Mouse (Mus musculus): Measurements from ENCODE around the gene Nsun2. TPM values are rescaled to one million over a fixed set of nuclear protein-coding genes. Genes with fewer than 3 reads are reported as not detected.

The Nsun2 gene
- polyA plus RNA-seq, 1 experiment from 2014 or later, result 87.3 TPM

DNA sequence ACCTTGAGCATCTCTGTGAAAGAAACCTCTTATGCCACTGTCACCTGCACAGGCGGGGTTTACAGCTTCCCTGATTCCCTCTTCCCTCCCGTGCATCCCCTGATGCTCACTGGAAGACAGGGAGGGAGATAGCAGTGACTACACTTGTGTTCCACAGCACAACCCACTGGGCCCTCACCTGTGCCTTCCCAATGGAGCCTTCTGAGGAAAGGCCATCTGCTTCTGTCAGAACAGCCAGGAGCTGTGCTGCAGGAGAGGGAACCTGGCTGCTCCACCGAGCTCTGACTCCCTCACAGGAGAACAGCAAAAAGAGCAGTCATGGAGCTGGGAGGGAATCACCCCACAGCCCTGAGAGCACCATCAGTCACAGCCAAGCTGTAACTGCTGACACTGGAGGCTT lies 3.4 kb upstream of the Nsun2 start:
- Histone ChIP-seq H3K4me2 (replicated peaks) (no peak overlapping the region), H3K27me3 (no peaks in the 10 kb centered on the region), H3K9me3 (no peaks in the 10 kb centered on the region), H3K4me3 (no peak overlapping the region), H3K4me1 (peaks cover 71% of the 10 kb centered on the region), H3K9ac (replicated peaks) (no peak overlapping the region), H3K27ac (replicated peaks) (no peak overlapping the region), H3K36me3 (no peaks in the 10 kb centered on the region)
- whole genome bisulfite sequencing, result 68% methylated on average over 3 of the region's 3 CpGs
- no peak for ATAC-seq (replicated peaks)

DNA sequence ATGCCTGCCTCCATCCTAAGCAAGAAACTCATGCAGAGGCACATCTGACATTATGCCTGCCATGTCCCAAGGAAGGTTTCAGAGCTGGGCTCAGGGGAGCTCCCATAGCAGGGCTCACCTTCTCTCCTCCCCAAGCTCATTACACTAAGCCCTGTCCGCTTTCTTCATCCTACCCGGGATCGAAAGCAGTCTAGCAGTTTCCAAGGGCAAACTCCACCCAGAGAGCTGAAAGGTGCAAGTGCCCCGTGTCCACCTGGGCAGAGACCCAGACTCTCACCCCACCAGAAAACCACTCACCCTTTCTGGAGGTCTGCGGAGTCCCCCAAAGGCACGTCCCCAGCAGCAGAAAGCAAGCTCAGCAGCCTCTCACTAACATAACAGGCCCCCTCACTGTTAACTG lies 2.6 kb upstream of the Nsun2 start:
- no peak for ATAC-seq (replicated peaks)
- peak overlapping the region; percentile 10; the same call in 1 of the 2 replicates for H3K9ac ChIP-seq (replicated peaks)
- peak overlapping the region; percentile 99 for H3K4me3 ChIP-seq
- no peaks in the 10 kb centered on the region for H3K36me3 ChIP-seq
- H3K27ac ChIP-seq (replicated peaks), result no peak overlapping the region
- no peaks in the 10 kb centered on the region for H3K9me3 ChIP-seq
- peak overlapping the region; percentile 86 for H3K4me2 ChIP-seq (replicated peaks)
- WGBS, result 77% methylated on average over 6 of the region's 6 CpGs
- no peaks in the 10 kb centered on the region for H3K27me3 ChIP-seq
- H3K4me1 ChIP-seq, result peaks cover 73% of the 10 kb centered on the region

DNA sequence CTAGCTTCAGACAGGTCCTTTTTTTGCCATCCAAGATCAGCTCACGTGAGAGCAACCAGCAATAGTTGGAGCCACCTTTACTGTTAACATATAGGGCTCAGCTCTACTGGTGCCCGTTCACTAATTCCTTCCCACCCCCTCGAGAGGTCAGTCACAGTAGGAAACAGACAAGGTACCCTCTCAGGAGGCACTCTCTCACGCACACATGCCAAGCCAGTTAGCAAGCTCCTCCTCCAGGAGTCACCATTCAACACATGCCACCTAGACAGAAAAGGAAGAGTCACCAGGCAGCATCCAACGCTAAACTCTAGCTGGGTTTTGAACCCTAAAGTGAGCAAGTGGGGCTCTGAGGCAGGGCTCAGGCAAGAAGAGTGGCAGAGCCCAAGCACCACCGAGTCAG lies 2.1 kb upstream of the Nsun2 start:
- WGBS, result 49% methylated on average over 6 of the region's 6 CpGs
- H3K27me3 ChIP-seq, result no peaks in the 10 kb centered on the region
- H3K4me3 ChIP-seq, result peak overlapping the region; percentile 99
- no peak overlapping the region for H3K27ac ChIP-seq (replicated peaks)
- ATAC-seq (replicated peaks), result no peak
- H3K4me2 ChIP-seq (replicated peaks), result peak overlapping the region; percentile 86
- 0 out of 2 replicates have a peak overlapping the region, but pooled peaks have one; percentile 10 for H3K9ac ChIP-seq (replicated peaks)
- H3K36me3 ChIP-seq, result no peaks in the 10 kb centered on the region
- no peaks in the 10 kb centered on the region for H3K9me3 ChIP-seq
- peaks cover 71% of the 10 kb centered on the region for H3K4me1 ChIP-seq

DNA sequence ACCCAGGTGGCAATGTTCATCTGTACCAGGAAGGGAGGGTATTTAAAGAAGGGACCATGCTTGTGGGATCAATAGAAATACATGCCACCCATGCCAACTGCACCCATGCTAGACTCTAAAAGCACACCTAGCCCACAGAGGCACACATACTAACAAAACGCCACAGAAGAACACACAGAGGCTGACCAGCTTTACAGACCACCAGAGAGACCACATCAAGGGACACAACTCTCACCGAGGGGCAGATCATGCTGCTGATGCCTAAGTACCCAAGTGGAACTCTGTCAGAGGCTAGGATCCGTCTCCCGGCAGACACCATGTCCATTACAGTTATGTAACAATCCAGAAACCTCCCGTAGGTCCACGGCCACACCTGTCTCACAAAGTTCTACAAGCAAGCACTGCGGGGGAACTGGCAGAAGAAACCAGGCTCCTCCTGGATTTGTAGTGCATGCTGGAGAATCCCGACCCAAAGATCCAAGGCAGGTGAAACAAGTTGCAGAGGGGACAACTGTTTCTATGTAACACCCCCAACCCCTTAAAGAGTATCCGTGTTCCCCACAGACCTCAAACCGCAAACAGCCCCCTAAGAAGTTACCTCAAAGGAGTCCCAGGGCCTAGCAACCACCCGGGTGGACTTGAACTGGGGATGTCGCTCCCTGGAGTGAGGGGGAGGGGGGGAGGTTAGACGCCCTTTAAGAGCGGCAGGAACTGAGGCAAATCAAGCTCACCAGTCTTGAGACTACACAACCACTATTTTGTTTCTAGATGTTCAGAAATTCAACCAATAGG lies 1.2 kb upstream of the Nsun2 start:
- Histone ChIP-seq H3K4me1 (peaks cover 63% of the 10 kb centered on the region), H3K4me2 (replicated peaks) (peak overlapping the region; percentile 86), H3K4me3 (peak overlapping the region; percentile 99), H3K27ac (replicated peaks) (no peak overlapping the region), H3K27me3 (no peaks in the 10 kb centered on the region), H3K36me3 (no peaks in the 10 kb centered on the region), H3K9me3 (no peaks in the 10 kb centered on the region), H3K9ac (replicated peaks) (peak overlapping the region; percentile 96)
- ATAC-seq (replicated peaks), result no peak
- 23% methylated on average over 14 of the region's 14 CpGs for WGBS

DNA sequence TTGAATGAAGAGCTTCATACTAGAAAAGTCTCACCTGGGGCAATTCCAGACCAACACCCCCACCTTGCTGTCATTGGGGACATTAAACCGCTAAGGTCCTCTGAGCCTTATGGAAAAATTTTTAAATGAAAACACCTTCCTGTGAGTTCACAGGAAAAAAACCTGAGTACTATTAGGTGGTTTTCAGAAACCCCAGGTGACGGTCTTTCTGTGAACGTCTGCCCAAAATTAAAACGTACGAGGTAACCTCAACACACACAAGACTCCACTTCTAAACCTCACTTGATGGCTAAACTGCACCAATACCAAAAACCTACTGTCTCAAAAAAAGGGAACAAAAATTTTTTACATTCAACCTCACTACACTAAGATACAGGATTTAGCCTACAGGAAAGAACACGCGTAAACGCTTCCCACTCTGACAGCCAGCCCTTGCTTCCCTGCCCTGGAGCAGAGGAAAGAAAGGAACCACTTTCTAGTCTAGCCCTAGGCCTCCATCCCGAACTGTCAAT lies 597 bp upstream of the Nsun2 start:
- Histone ChIP-seq H3K4me2 (replicated peaks) (peak overlapping the region; percentile 86), H3K27me3 (no peaks in the 10 kb centered on the region), H3K27ac (replicated peaks) (peak overlapping the region; percentile 96), H3K9me3 (no peaks in the 10 kb centered on the region), H3K36me3 (no peaks in the 10 kb centered on the region), H3K4me1 (peaks cover 57% of the 10 kb centered on the region), H3K4me3 (peak overlapping the region; percentile 99), H3K9ac (replicated peaks) (peak overlapping the region; percentile 96)
- WGBS, result 3% methylated on average over 9 of the region's 9 CpGs
- no peak for ATAC-seq (replicated peaks)

DNA sequence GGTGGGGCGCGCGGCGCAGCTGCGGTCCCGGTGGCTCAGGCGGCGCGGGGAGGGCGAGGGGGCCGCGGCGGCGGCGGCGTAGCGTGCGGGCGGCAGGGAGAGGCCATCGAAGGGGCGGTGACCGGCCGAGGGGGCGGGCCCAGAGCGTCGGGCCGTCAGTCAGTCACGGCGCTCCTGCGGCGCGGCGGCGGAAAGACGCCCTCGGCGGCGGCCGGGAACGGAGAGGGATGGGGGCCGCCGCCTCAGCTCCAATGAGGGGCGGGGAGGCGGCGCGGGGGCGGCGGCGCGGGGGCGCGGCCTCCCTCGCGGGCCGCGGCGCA lies 748 bp downstream of the Nsun2 start, which contains the start of gene Tent4a:
Gene Tent4a (minus strand): TSS at position 284 of the 320 bp plus-strand sequence.
- under 1% methylated on average over 40 of the region's 57 CpGs for WGBS

DNA sequence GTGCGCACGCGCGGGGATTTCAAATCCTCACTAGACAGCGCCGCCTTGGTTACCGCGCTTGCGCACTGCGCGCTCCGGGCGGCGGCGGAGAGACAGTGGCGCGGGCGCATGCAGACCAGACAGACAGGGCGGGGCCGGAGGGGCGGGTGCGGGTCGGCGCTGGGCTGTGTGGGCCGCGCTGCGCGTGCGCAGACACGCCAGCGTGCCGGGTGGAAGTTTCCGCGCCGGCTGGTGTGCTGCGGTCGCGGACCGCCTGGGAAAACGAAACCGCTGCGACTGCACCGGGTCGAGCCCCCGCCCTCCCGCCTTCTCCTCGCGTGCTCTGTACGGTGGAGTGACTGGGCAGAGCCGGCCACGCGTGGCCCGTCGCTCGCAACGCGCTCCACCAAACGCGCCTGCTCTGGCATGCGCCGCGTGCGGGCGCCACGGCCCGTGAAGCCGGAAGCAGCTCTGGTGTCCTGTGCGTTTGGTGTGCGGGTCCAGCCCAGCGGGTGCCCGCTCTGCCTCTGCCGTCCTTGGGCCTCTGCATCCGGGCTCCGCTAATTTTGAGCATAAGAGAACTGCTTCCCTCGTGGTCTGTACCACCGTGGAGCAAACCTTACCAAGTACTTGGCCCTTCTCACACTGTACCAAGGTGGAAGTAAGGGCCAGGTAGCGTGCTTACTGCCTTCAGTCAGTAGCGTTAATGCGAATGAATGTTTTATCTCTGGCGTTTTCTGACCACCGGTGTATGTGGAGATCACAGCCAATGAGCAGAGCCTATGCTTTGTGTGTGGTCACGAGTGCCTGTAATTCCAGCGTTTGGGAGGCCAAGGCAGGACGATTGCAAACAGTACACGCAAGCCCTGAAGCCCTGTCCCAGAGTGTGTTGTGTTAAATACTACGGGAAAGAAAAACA lies 1.4 kb downstream of the Nsun2 start:
- H3K9me3 ChIP-seq, result no peaks in the 10 kb centered on the region
- peak overlapping the region; percentile 96 for H3K9ac ChIP-seq (replicated peaks)
- ATAC-seq (replicated peaks), result peak; percentile 95
- no peaks in the 10 kb centered on the region for H3K27me3 ChIP-seq
- WGBS, result under 1% methylated on average over 80 of the region's 86 CpGs
- H3K27ac ChIP-seq (replicated peaks), result peak overlapping the region; percentile 96
- peak overlapping the region; percentile 69 for H3K4me2 ChIP-seq (replicated peaks)
- peak overlapping the region; percentile 99 for H3K4me3 ChIP-seq
- no peaks in the 10 kb centered on the region for H3K36me3 ChIP-seq
- H3K4me1 ChIP-seq, result peaks cover 42% of the 10 kb centered on the region

More for the DNA sequence above, 748 bp downstream of the Nsun2 start, which contains the start of gene Tent4a:
- ATAC-seq (replicated peaks), result peak; percentile 82; the same call in 1 of the 2 replicates
- no peaks in the 10 kb centered on the region for H3K36me3 ChIP-seq
- peak within 1 kb of the TSS; percentile 96 for H3K27ac ChIP-seq (replicated peaks)
- peak within 1 kb of the TSS; percentile 86 for H3K4me2 ChIP-seq (replicated peaks)
- no peaks in the 10 kb centered on the region for H3K27me3 ChIP-seq
- peaks cover 45% of the 10 kb centered on the region for H3K4me1 ChIP-seq
- no peaks in the 10 kb centered on the region for H3K9me3 ChIP-seq
- peak within 1 kb of the TSS; percentile 96 for H3K9ac ChIP-seq (replicated peaks)
- peak within 1 kb of the TSS; percentile 99 for H3K4me3 ChIP-seq

DNA sequence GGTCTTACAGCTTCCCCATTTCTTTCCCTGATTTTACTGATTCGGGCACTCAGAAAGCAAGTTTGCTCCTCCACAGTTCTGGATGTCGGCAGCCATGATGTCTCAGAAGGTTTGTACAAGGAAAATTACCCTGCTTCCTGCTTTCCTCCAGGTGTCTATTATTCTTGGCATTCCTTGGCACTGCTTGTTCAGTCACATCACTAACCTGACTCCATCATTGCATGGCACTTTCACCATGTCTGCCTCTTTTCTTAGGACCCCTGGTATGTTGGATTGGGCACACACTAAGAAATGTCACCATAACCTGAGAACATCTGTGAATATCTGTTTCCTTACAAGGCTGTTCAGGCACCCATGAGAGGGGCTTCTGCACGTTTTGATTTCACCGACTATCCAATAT lies 2.5 kb downstream of the Nsun2 start:
- H3K9me3 ChIP-seq, result no peaks in the 10 kb centered on the region
- 0 out of 2 replicates have a peak overlapping the region, but pooled peaks have one; percentile 99 for H3K4me3 ChIP-seq
- peaks cover 31% of the 10 kb centered on the region for H3K4me1 ChIP-seq
- H3K36me3 ChIP-seq, result no peaks in the 10 kb centered on the region
- H3K9ac ChIP-seq (replicated peaks), result peak overlapping the region; percentile 75; the same call in 1 of the 2 replicates
- no peak overlapping the region for H3K4me2 ChIP-seq (replicated peaks)
- H3K27ac ChIP-seq (replicated peaks), result no peak overlapping the region
- ATAC-seq (replicated peaks), result no peak
- 85% methylated on average over 4 of the region's 4 CpGs for WGBS
- no peaks in the 10 kb centered on the region for H3K27me3 ChIP-seq

DNA sequence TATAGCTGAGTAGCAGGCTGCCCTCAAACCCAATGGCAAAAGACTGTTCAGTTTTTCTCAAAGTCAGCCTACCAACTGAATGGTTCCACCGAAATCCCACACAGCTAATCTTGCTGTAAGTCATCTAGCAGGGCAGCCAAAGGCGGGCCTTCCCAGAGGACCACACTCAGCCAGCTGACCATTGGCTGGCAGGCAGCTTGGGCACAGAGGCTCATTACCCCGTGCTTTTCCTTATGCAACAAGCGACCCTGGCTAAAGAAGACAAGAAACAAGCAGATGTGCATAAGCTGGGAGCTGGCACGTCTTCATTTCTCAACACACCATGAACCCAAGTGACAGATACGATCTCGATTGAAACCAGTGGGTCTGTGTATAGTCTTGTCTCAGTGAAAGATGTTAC lies 3.8 kb downstream of the Nsun2 start:
- peaks cover 17% of the 10 kb centered on the region for H3K4me1 ChIP-seq
- no peak overlapping the region for H3K9ac ChIP-seq (replicated peaks)
- H3K36me3 ChIP-seq, result no peaks in the 10 kb centered on the region
- ATAC-seq (replicated peaks), result no peak
- no peak overlapping the region for H3K4me2 ChIP-seq (replicated peaks)
- no peak overlapping the region for H3K27ac ChIP-seq (replicated peaks)
- no peak overlapping the region for H3K4me3 ChIP-seq
- H3K27me3 ChIP-seq, result no peaks in the 10 kb centered on the region
- 78% methylated on average over 7 of the region's 7 CpGs for WGBS
- no peaks in the 10 kb centered on the region for H3K9me3 ChIP-seq

DNA sequence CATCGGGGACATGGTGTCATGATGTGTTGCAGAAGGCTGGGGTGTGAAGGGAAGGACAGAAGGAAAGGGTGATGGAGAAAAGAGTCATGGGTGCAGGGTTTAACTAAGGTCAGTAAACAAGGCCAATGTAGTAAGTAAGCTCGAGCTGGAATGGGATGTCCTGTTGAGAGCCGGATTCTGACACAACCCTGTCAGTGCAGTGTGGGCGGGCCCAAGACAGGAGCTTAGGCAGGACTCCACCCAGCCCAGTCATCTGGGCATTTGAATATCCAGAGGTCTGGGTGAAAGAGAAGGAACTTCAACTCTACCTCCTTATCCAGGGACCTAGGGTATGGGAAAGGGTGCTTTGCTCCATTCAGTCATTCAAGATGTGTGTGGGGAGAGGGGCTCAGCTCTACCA lies 4.8 kb downstream of the Nsun2 start:
- Histone ChIP-seq H3K36me3 (no peaks in the 10 kb centered on the region), H3K9me3 (no peaks in the 10 kb centered on the region), H3K4me2 (replicated peaks) (no peak overlapping the region), H3K4me3 (no peak overlapping the region), H3K9ac (replicated peaks) (no peak overlapping the region), H3K4me1 (peaks cover 14% of the 10 kb centered on the region), H3K27ac (replicated peaks) (no peak overlapping the region), H3K27me3 (no peaks in the 10 kb centered on the region)
- ATAC-seq (replicated peaks), result no peak
- WGBS, result 21% methylated on average over 4 of the region's 4 CpGs

DNA sequence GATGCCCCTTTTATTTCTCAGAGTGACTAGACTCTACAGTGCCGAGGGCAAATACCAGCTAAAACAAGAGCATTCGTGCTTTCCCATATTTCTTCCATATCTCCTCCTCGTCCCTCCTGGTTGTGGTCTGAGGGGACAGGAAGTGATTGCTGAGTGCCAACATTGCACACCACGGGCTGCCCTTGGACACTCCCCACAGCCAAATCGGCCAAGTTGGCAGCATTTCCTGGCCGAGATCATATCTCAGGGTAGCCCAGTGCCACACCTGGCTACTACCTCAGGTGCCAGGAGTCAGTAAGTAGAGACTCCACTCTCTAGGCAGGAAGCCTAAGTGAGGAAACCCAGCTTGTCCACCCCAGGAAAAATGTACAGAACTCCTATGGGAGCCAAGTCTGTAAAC lies 7.7 kb downstream of the Nsun2 start:
- Histone ChIP-seq H3K27me3 (no peaks in the 10 kb centered on the region), H3K4me2 (replicated peaks) (no peak overlapping the region), H3K4me1 (peaks cover 8% of the 10 kb centered on the region; the same call in 1 of the 2 replicates), H3K27ac (replicated peaks) (no peak overlapping the region), H3K36me3 (no peaks in the 10 kb centered on the region), H3K9ac (replicated peaks) (no peak overlapping the region), H3K4me3 (no peak overlapping the region), H3K9me3 (no peaks in the 10 kb centered on the region)
- ATAC-seq (replicated peaks), result no peak
- 85% methylated on average over 6 of the region's 6 CpGs for WGBS

DNA sequence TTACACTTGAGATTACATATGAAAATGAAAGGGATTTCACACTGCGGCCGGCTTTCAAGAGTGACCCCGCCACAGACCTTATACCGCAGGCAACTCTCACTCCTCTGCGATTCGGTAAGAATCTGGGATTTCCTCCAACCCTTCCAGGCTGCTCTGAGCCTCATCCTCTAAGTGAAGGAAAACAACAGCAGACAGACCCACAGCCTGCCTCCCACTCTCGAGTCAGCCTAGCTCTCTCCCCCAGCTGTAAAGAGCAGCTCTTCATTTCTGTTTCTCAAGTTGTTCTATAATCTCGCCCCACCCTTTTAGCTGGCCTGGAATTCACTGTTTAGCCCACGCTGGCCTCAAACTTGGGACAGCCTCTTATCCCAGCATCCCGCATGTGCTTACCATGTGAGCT lies 8.2 kb downstream of the Nsun2 start:
- H3K4me3 ChIP-seq, result no peak overlapping the region
- WGBS, result 70% methylated on average over 10 of the region's 10 CpGs
- no peak overlapping the region for H3K27ac ChIP-seq (replicated peaks)
- H3K9ac ChIP-seq (replicated peaks), result no peak overlapping the region
- H3K9me3 ChIP-seq, result no peaks in the 10 kb centered on the region
- no peak for ATAC-seq (replicated peaks)
- no peaks in the 10 kb centered on the region for H3K36me3 ChIP-seq
- peaks cover 8% of the 10 kb centered on the region; the same call in 1 of the 2 replicates for H3K4me1 ChIP-seq
- H3K27me3 ChIP-seq, result no peaks in the 10 kb centered on the region
- H3K4me2 ChIP-seq (replicated peaks), result no peak overlapping the region
